Mouse (Mus musculus) layer of hippocampus, adult 9-10 months (tissue): ENCODE results near the gene Ccdc3.
"Not testable (repeated sequence)": the region's sequence is repeated elsewhere in the genome, so short reads cannot be mapped to it uniquely, and the experiment has no call there.

Experiments used
- DNase-seq: peaks from one replicate; pipeline ENCODE4 v3.0.0; 2022; ENCODE audit warnings: low spot score

The Ccdc3 gene

GRCm38 (mm10) chr2:5214581-5214980 lies 77.0 kb downstream of the Ccdc3 start:
- no peak for DNase-seq

- no peak for DNase-seq
Observed at GRCm38 (mm10) chr2:5215252-5215815, 77.8 kb downstream of the Ccdc3 start.

GRCm38 (mm10) chr2:5219206-5219605 lies 81.6 kb downstream of the Ccdc3 start:
- DNase-seq = no peak

- DNase-seq = no peak
Observed at GRCm38 (mm10) chr2:5219847-5220375, 82.3 kb downstream of the Ccdc3 start.

GRCm38 (mm10) chr2:5222571-5222970 lies 85.0 kb downstream of the Ccdc3 start:
- no peak for DNase-seq

- no peak for DNase-seq
Observed at GRCm38 (mm10) chr2:5236846-5237482, 99.4 kb downstream of the Ccdc3 start.

- DNase-seq = no peak
Observed at GRCm38 (mm10) chr2:5237870-5238269, 100.3 kb downstream of the Ccdc3 start.

- DNase-seq = no peak
Observed at GRCm38 (mm10) chr2:5239492-5239891, 101.9 kb downstream of the Ccdc3 start.

- DNase-seq = peak; percentile 43
Observed at GRCm38 (mm10) chr2:5241469-5241897, 103.9 kb downstream of the Ccdc3 start.

GRCm38 (mm10) chr2:5249199-5249598 lies 111.6 kb downstream of the Ccdc3 start:
- DNase-seq = not testable (repeated sequence)

- peak; percentile 81 for DNase-seq
Observed at GRCm38 (mm10) chr2:5249969-5250368, 112.4 kb downstream of the Ccdc3 start.

- no peak for DNase-seq
Observed at GRCm38 (mm10) chr2:5258250-5258649, 120.7 kb downstream of the Ccdc3 start.

- no peak for DNase-seq
Observed at GRCm38 (mm10) chr2:5262279-5262678, 124.7 kb downstream of the Ccdc3 start.

GRCm38 (mm10) chr2:5267980-5268379 lies 130.4 kb downstream of the Ccdc3 start:
- no peak for DNase-seq
